Mouse (Mus musculus) liver, adult 2 months (tissue): Measurements from ENCODE around the gene Ss18l2.

Source experiments
- CTCF ChIP-seq: fragments of 200-500 bp; IDR thresholded peaks from 2 replicates; pipeline ENCODE4 v1.5.1; 2011; ENCODE audit warnings: low read depth, low read length, control low read depth
- POLR2A ChIP-seq: fragments of 200-500 bp; IDR thresholded peaks from 2 replicates; pipeline ENCODE4 v1.6.1; 2011; ENCODE audit warnings: low read length, control low read depth; ENCODE audit not compliant: insufficient read depth; ENCODE audit errors: extremely low read depth

GRCm38 (mm10) chr9:121677476-121677875, 32.7 kb upstream of the Ss18l2 start:
- TF ChIP-seq POLR2A: no peak
- no peak for TF ChIP-seq CTCF
